24 mouse cellular contexts compared by ENCODE assay signal in genomic region chr9:90297637-90298036, GRCm38 (mm10). TPM values are rescaled to one million over a fixed set of nuclear protein-coding genes. Genes with fewer than 3 reads are reported as not detected.
DNase-seq lines count a peak whose midpoint lies in the region; ATAC-seq and TF ChIP-seq lines count a peak whose summit lies in the region.
"Had no signal": no experiment of that assay in that cellular context is flagged by ENCODE, and none has a peak within 500 bp of the region (broad histone marks: within the 10 kb centered on the region; RNA-seq: fewer than 3 reads in every experiment).

No protein-coding gene starts in this region.

- no peak overlapping the region for H3K9ac ChIP-seq in liver, embryonic 15.5 days
- no peak overlapping the region for H3K9ac ChIP-seq in liver, embryonic 12.5 days
- no peak overlapping the region for H3K9ac ChIP-seq in intestine, embryonic 15.5 days
- H3K9ac ChIP-seq in intestine, postnatal 0 days (ENCODE audit: low read depth, low read length) = no peak overlapping the region
- no peak overlapping the region for H3K9ac ChIP-seq in midbrain, embryonic 13.5 days (replicated peaks)
- H3K9ac ChIP-seq: embryonic facial prominence, embryonic 12.5 days; forebrain, embryonic 13.5 days had no signal

- no peak overlapping the region for H3K27ac ChIP-seq in kidney, adult 2 months (ENCODE audit: insufficient read depth, low read depth, low read length)
- no peak overlapping the region for H3K27ac ChIP-seq in liver, embryonic 15.5 days (replicated peaks)
- H3K27ac ChIP-seq in liver, embryonic 12.5 days = no peak overlapping the region
- H3K27ac ChIP-seq in intestine, embryonic 15.5 days = no peak overlapping the region
- no peak overlapping the region for H3K27ac ChIP-seq in intestine, postnatal 0 days (ENCODE audit: low read depth, low read length)
- no peak overlapping the region for H3K27ac ChIP-seq in midbrain, embryonic 13.5 days
- H3K27ac ChIP-seq: embryonic facial prominence, embryonic 10.5 days; embryonic facial prominence, embryonic 12.5 days; forebrain, embryonic 13.5 days had no signal

- WGBS in kidney, adult 2 months = 31% methylated on average over 1 of the region's 1 CpGs
- WGBS in liver, embryonic 15.5 days (ENCODE audit: insufficient replicate concordance) = 37% methylated on average over 1 of the region's 1 CpGs
- WGBS in liver, embryonic 12.5 days (ENCODE audit: insufficient replicate concordance) = 59% methylated on average over 1 of the region's 1 CpGs
- 35% methylated on average over 1 of the region's 1 CpGs for WGBS in intestine, embryonic 15.5 days
- WGBS in intestine, postnatal 0 days = 40% methylated on average over 1 of the region's 1 CpGs
- WGBS in midbrain, embryonic 13.5 days = 85% methylated on average over 1 of the region's 1 CpGs

- peak; percentile 5 for DNase-seq in kidney, adult 9 months
- DNase-seq in kidney, adult 2 months = no peak
- DNase-seq: adrenal gland, adult 8-10 months; adrenal gland, postnatal 14 days; adrenal gland, postnatal 36 days; B cell, adult 2 months; cerebellum, adult 11-12 months; cerebellum, adult 2 months; cerebellum, adult 9-10 months; cerebellum, postnatal 10 days; cerebellum, postnatal 25 days had no signal

- no peak for TF ChIP-seq CTCF in kidney, adult 2 months (conservative IDR thresholded peaks at IDR 0.05; ENCODE audit: insufficient read depth, insufficient read length, low read depth, low read length)
- TF ChIP-seq CTCF in intestine, postnatal 0 days (IDR thresholded peaks at IDR 0.05; ENCODE audit: low read depth) = no peak

- no peaks in the 10 kb centered on the region for H3K9me3 ChIP-seq in liver, embryonic 15.5 days (replicated peaks)
- H3K9me3 ChIP-seq in liver, embryonic 12.5 days (replicated peaks) = no peaks in the 10 kb centered on the region
- H3K9me3 ChIP-seq in intestine, embryonic 15.5 days = no peaks in the 10 kb centered on the region
- H3K9me3 ChIP-seq in intestine, postnatal 0 days (ENCODE audit: control insufficient read depth) = no peaks in the 10 kb centered on the region
- H3K9me3 ChIP-seq in midbrain, embryonic 13.5 days = no peaks in the 10 kb centered on the region
- H3K9me3 ChIP-seq: embryonic facial prominence, embryonic 10.5 days; embryonic facial prominence, embryonic 12.5 days; forebrain, embryonic 13.5 days had no signal

- no peaks in the 10 kb centered on the region for H3K36me3 ChIP-seq in kidney, adult 2 months (ENCODE audit: control insufficient read depth, insufficient read depth, low read length)
- H3K36me3 ChIP-seq in liver, embryonic 15.5 days (replicated peaks) = no peaks in the 10 kb centered on the region
- H3K36me3 ChIP-seq in liver, embryonic 12.5 days = no peaks in the 10 kb centered on the region
- H3K36me3 ChIP-seq in intestine, embryonic 15.5 days = no peaks in the 10 kb centered on the region
- H3K36me3 ChIP-seq in intestine, postnatal 0 days (ENCODE audit: control insufficient read depth, insufficient read depth) = no peaks in the 10 kb centered on the region
- H3K36me3 ChIP-seq in midbrain, embryonic 13.5 days = no peaks in the 10 kb centered on the region
- H3K36me3 ChIP-seq: embryonic facial prominence, embryonic 10.5 days; embryonic facial prominence, embryonic 12.5 days; G1E had no signal

- no peaks in the 10 kb centered on the region for H3K4me1 ChIP-seq in kidney, adult 2 months (ENCODE audit: control insufficient read depth, insufficient read depth, low read length)
- 0 out of 2 replicates have a peak, but pooled peaks cover 8% of the 10 kb centered on the region for H3K4me1 ChIP-seq in liver, embryonic 15.5 days (replicated peaks)
- H3K4me1 ChIP-seq in liver, embryonic 12.5 days = no peaks in the 10 kb centered on the region
- no peaks in the 10 kb centered on the region for H3K4me1 ChIP-seq in intestine, embryonic 15.5 days (replicated peaks)
- no peaks in the 10 kb centered on the region for H3K4me1 ChIP-seq in intestine, postnatal 0 days (replicated peaks; ENCODE audit: control insufficient read depth, insufficient read depth, low read length)
- H3K4me1 ChIP-seq in midbrain, embryonic 13.5 days (replicated peaks) = no peaks in the 10 kb centered on the region
- H3K4me1 ChIP-seq: embryonic facial prominence, embryonic 10.5 days; embryonic facial prominence, embryonic 12.5 days; forebrain, embryonic 13.5 days had no signal

- H3K4me2 ChIP-seq in liver, embryonic 15.5 days = no peak overlapping the region
- no peak overlapping the region for H3K4me2 ChIP-seq in liver, embryonic 12.5 days
- H3K4me2 ChIP-seq in intestine, embryonic 15.5 days (replicated peaks) = no peak overlapping the region
- H3K4me2 ChIP-seq in intestine, postnatal 0 days (replicated peaks; ENCODE audit: low read depth) = no peak overlapping the region
- no peak overlapping the region for H3K4me2 ChIP-seq in midbrain, embryonic 13.5 days (replicated peaks)
- H3K4me2 ChIP-seq: embryonic facial prominence, embryonic 12.5 days; forebrain, embryonic 13.5 days had no signal

- no peak overlapping the region for H3K4me3 ChIP-seq in kidney, adult 2 months (ENCODE audit: insufficient read depth, low read depth, low read length)
- H3K4me3 ChIP-seq in liver, embryonic 15.5 days (replicated peaks) = no peak overlapping the region
- H3K4me3 ChIP-seq in liver, embryonic 12.5 days = no peak overlapping the region
- no peak overlapping the region for H3K4me3 ChIP-seq in intestine, embryonic 15.5 days (replicated peaks)
- no peak overlapping the region for H3K4me3 ChIP-seq in intestine, postnatal 0 days (ENCODE audit: low read depth, low read length)
- H3K4me3 ChIP-seq in midbrain, embryonic 13.5 days (replicated peaks) = no peak overlapping the region
- H3K4me3 ChIP-seq: embryonic facial prominence, embryonic 10.5 days; embryonic facial prominence, embryonic 12.5 days; forebrain, embryonic 13.5 days had no signal

- no peaks in the 10 kb centered on the region for H3K27me3 ChIP-seq in kidney, adult 2 months (replicated peaks; ENCODE audit: control insufficient read depth, insufficient read depth, low read length)
- H3K27me3 ChIP-seq in liver, embryonic 15.5 days = no peaks in the 10 kb centered on the region
- H3K27me3 ChIP-seq in liver, embryonic 12.5 days (replicated peaks) = no peaks in the 10 kb centered on the region
- no peaks in the 10 kb centered on the region for H3K27me3 ChIP-seq in intestine, embryonic 15.5 days (replicated peaks)
- no peaks in the 10 kb centered on the region for H3K27me3 ChIP-seq in intestine, postnatal 0 days (replicated peaks; ENCODE audit: control insufficient read depth, insufficient read depth, low read length)
- H3K27me3 ChIP-seq in midbrain, embryonic 13.5 days = no peaks in the 10 kb centered on the region
- H3K27me3 ChIP-seq: CH12.LX; embryonic facial prominence, embryonic 12.5 days; forebrain, embryonic 13.5 days had no signal

- 0 out of 2 replicates have a peak, but pooled peaks have one; percentile 8 for ATAC-seq in liver, embryonic 15.5 days (ENCODE audit: insufficient read depth)
- ATAC-seq in liver, embryonic 12.5 days = no peak
- peak; percentile 86 for ATAC-seq in intestine, embryonic 15.5 days
- peak; percentile 65; the same call in 1 of the 2 replicates for ATAC-seq in intestine, postnatal 0 days
- ATAC-seq in midbrain, embryonic 13.5 days = no peak
- ATAC-seq: activated CD4-positive, CD25-positive, alpha-beta regulatory T cell, adult 4 months; CD4-positive, CD25-positive, alpha-beta regulatory T cell, adult 4 months; forebrain, embryonic 13.5 days; Patski had no signal

- no peak for TF ChIP-seq POLR2A in kidney, adult 2 months (IDR thresholded peaks at IDR 0.05; ENCODE audit: low read depth, low read length)

RNA-seq across cellular contexts. Expression of gene Tbc1d2b, which starts 27.0 kb away (rescaled TPM):
- 16.4 and 17.5 TPM in 2 replicates for polyA plus RNA-seq in kidney, adult 2 months (2012; rRNA removed)
- polyA plus RNA-seq in liver, embryonic 15.5 days (2015; fragmentation: Nextera tagmentation; extraction: Ambion mirVana) = 7.7 and 9.1 TPM in 2 replicates
- polyA plus RNA-seq in liver, embryonic 12.5 days (2016; fragmentation: Nextera tagmentation; extraction: Ambion mirVana) = 11.0 and 12.2 TPM in 2 replicates
- 14.6 and 14.9 TPM in 2 replicates for polyA plus RNA-seq in intestine, embryonic 15.5 days (2015; fragmentation: Nextera tagmentation; extraction: Ambion mirVana)
- polyA plus RNA-seq in intestine, postnatal 0 days (2015; fragmentation: Nextera tagmentation; extraction: Ambion mirVana) = 5.2 and 6.6 TPM in 2 replicates
- 5.3 and 5.9 TPM in 2 replicates for polyA plus RNA-seq in midbrain, embryonic 13.5 days (2015; fragmentation: Nextera tagmentation; extraction: Ambion mirVana)

Comparison
In these comparisons a context has a peak if more than half of its experiments do, and no peak if none do; other contexts are left out.
1. ATAC-seq: peak in liver, embryonic 15.5 days (single experiment), intestine, embryonic 15.5 days (single experiment) and intestine, postnatal 0 days (single experiment); none in liver, embryonic 12.5 days (single experiment) and midbrain, embryonic 13.5 days (single experiment).